Mouse (Mus musculus) CH12.LX (cell line): ENCODE measurements around the gene Rnf145. TPM values are rescaled to one million over a fixed set of nuclear protein-coding genes. Genes with fewer than 3 reads are reported as not detected.

Experiments
- DNase-seq: peaks from one replicate; pipeline ENCODE4 v3.0.0-alpha.2; 2013; ENCODE audit errors: extremely low read depth
- H3K27ac ChIP-seq: 2 replicates; pipeline ENCODE4 v1.5.1; 2012; ENCODE audit warnings: low read depth, mild to moderate bottlenecking, control low read depth, moderate library complexity; ENCODE audit not compliant: insufficient read depth
- H3K27me3 ChIP-seq: replicated peaks from 2 replicates; pipeline ENCODE3; 2012; ENCODE audit warnings: inconsistent platforms
- H3K36me3 ChIP-seq, 2 experiments: replicated peaks in 1 of 2; 2 replicates each; pipeline versions ENCODE3 to v1.6.1; 2012; ENCODE audit warnings: inconsistent platforms in 1 of 2, low read length in 1 of 2, mild to moderate bottlenecking in 1 of 2, mixed read lengths in 1 of 2, moderate library complexity in 1 of 2; ENCODE audit not compliant: control insufficient read depth in 1 of 2, insufficient read depth in 1 of 2
- H3K4me1 ChIP-seq, 2 experiments: 2 replicates each; pipeline ENCODE4 v1.6.1; 2012; ENCODE audit warnings: inconsistent platforms in 1 of 2, moderate library complexity in 1 of 2; ENCODE audit not compliant: insufficient read depth in 2 of 2, control insufficient read depth in 1 of 2
- H3K4me2 ChIP-seq: 2 replicates; pipeline ENCODE4 v1.6.1; 2012; ENCODE audit warnings: low read depth, mild to moderate bottlenecking, control low read depth; ENCODE audit not compliant: poor library complexity, insufficient read depth, severe bottlenecking
- H3K4me3 ChIP-seq, 3 experiments: fragments of 150-350 bp in 1 of 3; sonication (generic) in 1 of 3; replicated peaks in 1 of 3; 2 replicates each; pipeline versions ENCODE3 to v1.5.1; 2011 to 2012; ENCODE audit warnings: low read depth in 2 of 3, low read length in 2 of 3, mild to moderate bottlenecking in 2 of 3, moderate library complexity in 2 of 3, control low read depth in 1 of 3, improper control_type of control experiment in 1 of 3, inconsistent platforms in 1 of 3, mixed read lengths in 1 of 3; ENCODE audit not compliant: poor library complexity in 1 of 3
- H3K79me2 ChIP-seq: replicated peaks from 2 replicates; pipeline ENCODE4 v1.6.1; 2012; ENCODE audit warnings: mild to moderate bottlenecking, moderate library complexity; ENCODE audit not compliant: control insufficient read depth, poor library complexity, insufficient read depth, severe bottlenecking; ENCODE audit errors: extremely low read depth
- H3K9ac ChIP-seq: 2 replicates; pipeline ENCODE4 v1.6.1; 2012; ENCODE audit warnings: low read depth, mild to moderate bottlenecking, control low read depth, moderate library complexity; ENCODE audit not compliant: insufficient read depth
- H3K9me3 ChIP-seq: replicated peaks from 2 replicates; pipeline ENCODE3; 2012; ENCODE audit warnings: low read length, inconsistent platforms, mixed read lengths
- CHD2 ChIP-seq: IDR thresholded peaks from 2 replicates; pipeline ENCODE4 v1.6.1; 2011; ENCODE audit warnings: low read length, improper control_type of control experiment
- ELF1 ChIP-seq: IDR thresholded peaks from 2 replicates; pipeline ENCODE4 v1.6.1; 2014; ENCODE audit warnings: low read depth, mild to moderate bottlenecking, inconsistent platforms, low read length, improper control_type of control experiment
- ETS1 ChIP-seq: conservative IDR thresholded peaks from 2 replicates; pipeline ENCODE4 v1.6.1; 2012; ENCODE audit warnings: low read depth, mild to moderate bottlenecking, inconsistent platforms, low read length, improper control_type of control experiment, moderate library complexity
- MAX ChIP-seq: IDR thresholded peaks from 2 replicates; pipeline ENCODE4 v1.6.1; 2011; ENCODE audit warnings: low read length, improper control_type of control experiment
- PAX5 ChIP-seq: IDR thresholded peaks from 2 replicates; pipeline ENCODE4 v1.6.1; 2012; ENCODE audit warnings: low read length, inconsistent platforms, mixed read lengths
- POLR2A ChIP-seq: IDR thresholded peaks from 2 replicates; pipeline ENCODE4 v1.6.1; 2011; ENCODE audit warnings: low read depth, mild to moderate bottlenecking, improper control_type of control experiment, low read length
- RAD21 ChIP-seq: IDR thresholded peaks from 2 replicates; pipeline ENCODE4 v1.6.1; 2011; ENCODE audit warnings: low read depth, mild to moderate bottlenecking, low read length, improper control_type of control experiment, moderate library complexity
- SIN3A ChIP-seq: IDR thresholded peaks from 2 replicates; pipeline ENCODE4 v1.6.1; 2012; ENCODE audit warnings: low read length, improper control_type of control experiment, inconsistent platforms
- SMC3 ChIP-seq: IDR thresholded peaks from 2 replicates; pipeline ENCODE4 v1.6.1; 2011; ENCODE audit warnings: low read depth, low read length, improper control_type of control experiment
- TCF12 ChIP-seq: IDR thresholded peaks from 2 replicates; pipeline ENCODE4 v1.6.1; 2014; ENCODE audit warnings: low read depth, mild to moderate bottlenecking, inconsistent platforms, low read length, improper control_type of control experiment
- UBTF ChIP-seq: IDR thresholded peaks from 2 replicates; pipeline ENCODE4 v1.6.1; 2012; ENCODE audit warnings: low read depth, mild to moderate bottlenecking, inconsistent platforms, low read length, improper control_type of control experiment, moderate library complexity
- ZC3H11A ChIP-seq: IDR thresholded peaks from 2 replicates; pipeline ENCODE4 v1.6.1; 2012; ENCODE audit warnings: low read depth, mild to moderate bottlenecking, inconsistent platforms, low read length, improper control_type of control experiment
- ZMIZ1 ChIP-seq: IDR thresholded peaks from 2 replicates; pipeline ENCODE4 v1.6.1; 2012; ENCODE audit warnings: low read depth, mild to moderate bottlenecking, inconsistent platforms, low read length, improper control_type of control experiment
- ZNF384 ChIP-seq: IDR thresholded peaks from 2 replicates; pipeline ENCODE4 v1.6.1; 2012; ENCODE audit warnings: low read depth, low read length, improper control_type of control experiment, inconsistent platforms
- dilution Hi-C: fragments of 300-500 bp; cut with MboI; formaldehyde crosslinking; loops from 2 replicates; pipeline ENCODE4 v1.14.3; 2020; ENCODE audit warnings: low sequenced_read_pairs; ENCODE audit not compliant: extremely low pct_unique_long_range_greater_than_20kb, extremely low pct_ligation_motif_present
- in situ Hi-C: fragments of 300-500 bp; cut with MboI; formaldehyde crosslinking; loops from 3 replicates; pipeline ENCODE4 v1.14.3; 2019; ENCODE audit warnings: low sequenced_read_pairs, low pct_ligation_motif_present, low pct_unique_long_range_greater_than_20kb, mixed read lengths
- polyA plus RNA-seq: library from polyadenylated mRNA; unstranded; fragments of >175 nt; gene quantifications from 2 replicates; pipeline ENCODE4 v1.2.1, GENCODE M21; 2012; ENCODE audit warnings: low read depth; ENCODE audit not compliant: insufficient read length
- total RNA-seq, 2 experiments: library from RNA; depleted of rRNA; stranded (reverse); fragments of 300-350 nt in 1 of 2; fragments of >200 nt in 1 of 2; gene quantifications; 2 replicates each; pipeline ENCODE4 v1.2.3; 2012 to 2014

Rnf145 gene
- total and polyA plus RNA-seq, 3 experiments = 44.3 to 60.5 (median 44.5) TPM

DNA sequence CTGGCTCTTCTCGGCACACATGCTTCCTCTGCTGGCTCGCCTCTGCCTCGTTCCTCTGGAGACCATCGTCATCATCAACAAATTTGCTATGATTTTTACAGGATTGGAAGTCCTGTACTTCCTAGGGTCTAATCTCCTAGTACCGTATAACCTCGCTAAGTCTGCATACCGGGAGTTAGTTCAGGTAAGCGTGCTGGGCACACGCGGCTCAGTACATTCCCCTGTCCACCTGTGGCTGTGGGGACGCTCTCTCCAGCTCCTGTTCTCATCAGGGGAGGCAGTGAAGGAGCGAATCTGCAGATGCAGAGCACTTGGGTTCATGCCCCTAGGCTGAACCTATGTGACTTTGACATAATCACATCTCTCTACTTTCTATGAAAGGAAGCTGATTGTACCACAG, 30.1 kb downstream of the Rnf145 start:
- Histone ChIP-seq H3K4me1 (peaks cover 0 to 18% of the 10 kb centered on the region in 2 experiments; a peak in 2 of 4 replicates), H3K27ac (no peak overlapping the region), H3K27me3 (no peaks in the 10 kb centered on the region), H3K9me3 (peaks cover 3% of the 10 kb centered on the region), H3K79me2 (peaks cover 5% of the 10 kb centered on the region; the same call in 1 of the 2 replicates), H3K4me2 (no peak overlapping the region), H3K4me3 (no peak overlapping the region), H3K36me3 (peaks cover 69 to 97% of the 10 kb centered on the region in 2 experiments), H3K9ac (no peak overlapping the region)
- dilution Hi-C loops = no loop called here
- no peak for DNase-seq
- TF ChIP-seq CHD2 (no peak), ZMIZ1 (no peak), UBTF (no peak), ETS1 (no peak), ZC3H11A (no peak), ELF1 (no peak), ZNF384 (no peak), MAX (no peak)
- in situ Hi-C loops = no loop called here

DNA sequence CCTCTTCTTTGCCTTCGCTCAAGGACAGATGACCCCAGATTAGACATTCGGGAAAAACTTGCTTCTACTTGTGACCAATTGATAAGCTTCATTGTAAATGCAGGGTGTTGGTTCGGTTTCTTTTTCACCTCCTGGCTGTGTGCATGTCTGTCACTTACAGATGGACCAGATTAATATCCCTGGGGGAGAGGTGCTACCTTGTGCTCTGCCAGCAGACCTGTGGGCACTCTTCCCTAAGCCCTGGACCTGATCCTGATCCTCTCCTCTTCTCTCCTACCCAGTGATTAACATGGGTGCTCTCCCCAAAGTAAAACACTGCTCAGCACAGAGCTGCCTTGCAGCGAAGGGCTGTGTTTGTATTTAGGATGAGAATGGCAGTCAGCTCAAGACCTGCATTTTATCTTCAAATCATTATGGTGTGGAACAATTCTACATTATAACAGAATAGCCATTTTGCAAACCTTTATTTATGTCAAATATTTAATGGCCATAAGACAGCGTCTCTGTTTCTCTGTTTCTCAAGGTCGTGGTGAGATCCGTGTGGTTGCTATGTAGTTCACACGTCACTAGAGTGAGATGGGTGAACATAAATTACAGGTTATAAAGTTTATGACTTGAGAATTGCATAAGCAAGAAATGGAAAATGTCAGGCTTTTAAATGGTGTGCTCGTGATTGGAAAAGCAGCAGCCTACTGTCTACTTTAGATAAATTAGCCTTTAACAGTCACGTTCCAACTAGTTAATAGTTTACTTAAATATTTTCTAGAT, 30.9 kb downstream of the Rnf145 start:
- Histone ChIP-seq H3K27me3 (no peaks in the 10 kb centered on the region), H3K36me3 (peaks cover 67 to 94% of the 10 kb centered on the region in 2 experiments), H3K79me2 (peaks cover 9% of the 10 kb centered on the region; the same call in 1 of the 2 replicates), H3K9ac (no peak overlapping the region), H3K27ac (no peak overlapping the region), H3K4me1 (peaks cover 0 to 13% of the 10 kb centered on the region in 2 experiments; a peak in 2 of 4 replicates), H3K9me3 (peaks cover 3% of the 10 kb centered on the region), H3K4me3 (no peak overlapping the region), H3K4me2 (no peak overlapping the region)
- dilution Hi-C loops = no loop called here
- TF ChIP-seq PAX5 (no peak), RAD21 (no peak), SMC3 (no peak), TCF12 (no peak), UBTF (no peak), POLR2A (no peak), ZMIZ1 (no peak), SIN3A (no peak)
- in situ Hi-C loops = loop anchor here (25.0 kb wide), 1 partner anchor 787 kb away; no protein-coding TSS in a partner anchor
- DNase-seq = no peak
